Mouse (Mus musculus) MEL (cell line): ENCODE results near the gene Gm8947.

Experiments
- EP300 ChIP-seq, 2 experiments: IDR thresholded peaks; 2 replicates each; pipeline ENCODE4 v1.6.1; 2011; ENCODE audit warnings: improper control_type of control experiment in 2 of 2, low read length in 2 of 2, low read depth in 1 of 2, mild to moderate bottlenecking in 1 of 2
- POLR2A ChIP-seq, 2 experiments: IDR thresholded peaks; 2 replicates each; pipeline ENCODE4 v1.6.1; 2011 to 2012; ENCODE audit warnings: low read length in 2 of 2, mild to moderate bottlenecking in 2 of 2, control low read depth in 1 of 2, improper control_type of control experiment in 1 of 2, low read depth in 1 of 2, moderate library complexity in 1 of 2; ENCODE audit not compliant: control insufficient read depth in 1 of 2, insufficient read depth in 1 of 2, poor library complexity in 1 of 2
- POLR2AphosphoS5 ChIP-seq: IDR thresholded peaks from 2 replicates; pipeline ENCODE4 v1.6.1; 2012; ENCODE audit warnings: low read depth, borderline replicate concordance, mild to moderate bottlenecking, inconsistent platforms, low read length, moderate library complexity, mixed read lengths
- TCF12 ChIP-seq: IDR thresholded peaks from 2 replicates; pipeline ENCODE4 v1.6.1; 2014; ENCODE audit warnings: low read depth, mild to moderate bottlenecking, inconsistent platforms, low read length, improper control_type of control experiment, moderate library complexity
- ZC3H11A ChIP-seq: IDR thresholded peaks from 2 replicates; pipeline ENCODE4 v1.6.1; 2012; ENCODE audit warnings: low read depth, mild to moderate bottlenecking, inconsistent platforms, low read length, improper control_type of control experiment
- ZNF384 ChIP-seq: IDR thresholded peaks from 2 replicates; pipeline ENCODE4 v1.6.1; 2012; ENCODE audit warnings: low read depth, mild to moderate bottlenecking, inconsistent platforms, low read length, improper control_type of control experiment

- TF ChIP-seq EP300 (IDR thresholded peaks at IDR 0.05; ENCODE audit: low read depth in 1 of 2, low read length in 2 of 2) (no peak), POLR2A (IDR thresholded peaks at IDR 0.05; ENCODE audit: control insufficient read depth in 1 of 2, insufficient read depth in 1 of 2, low read depth in 1 of 2, low read length in 2 of 2, poor library complexity in 1 of 2) (no peak), ZC3H11A (no peak), POLR2AphosphoS5 (no peak), TCF12 (no peak), ZNF384 (no peak)
Measured at GRCm38 (mm10) chr1:151178505-151179083, 13.6 kb upstream of the Gm8947 start.
